Mouse (Mus musculus): ENCODE results near the gene Slc40a1. TPM values are rescaled to one million over a fixed set of nuclear protein-coding genes. Genes with fewer than 3 reads are reported as not detected.

The Slc40a1 gene
- polyA plus RNA-seq, 1 experiment from 2014 or later: 526 TPM

DNA sequence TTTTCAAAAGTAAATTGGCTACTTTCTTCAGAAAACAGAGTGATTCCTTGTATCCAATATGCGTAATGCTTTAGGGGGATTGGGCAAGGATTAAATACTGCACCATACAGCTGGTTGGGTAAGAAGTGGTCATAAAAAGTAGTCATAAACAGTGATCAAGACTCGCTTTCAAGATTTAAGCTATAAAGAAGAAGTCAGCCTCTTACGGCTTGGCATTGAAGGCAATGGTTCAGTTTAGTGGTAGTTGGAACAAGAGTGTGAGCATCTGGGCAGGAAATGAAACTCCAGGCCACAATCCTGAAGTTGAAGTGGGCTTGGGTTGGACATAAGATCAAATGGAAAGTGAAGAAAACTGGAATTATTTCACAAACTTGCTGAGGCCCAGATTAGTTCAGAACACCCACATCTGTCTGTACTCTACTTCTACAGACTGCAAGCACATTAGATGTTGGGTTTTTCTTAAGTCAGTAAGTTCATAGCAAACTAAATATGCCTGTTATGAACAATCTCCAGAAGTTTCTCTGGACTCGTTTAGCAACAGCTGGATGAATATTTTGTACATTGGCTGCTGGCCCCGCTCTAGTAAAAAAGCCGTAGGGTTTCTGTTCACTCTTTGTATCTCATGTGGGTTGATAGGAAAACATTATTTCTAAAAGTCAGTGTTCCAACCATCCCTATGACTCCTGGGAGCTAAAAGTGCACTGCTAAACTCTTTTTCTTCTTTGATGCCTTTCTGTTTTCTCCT lies 32.0 kb downstream of the Slc40a1 start:
- no peaks in the 10 kb centered on the region for H3K27me3 ChIP-seq (replicated peaks; ENCODE audit: control insufficient read depth, insufficient read depth, low read length)
- no peak for TF ChIP-seq CTCF (IDR thresholded peaks at IDR 0.05; ENCODE audit: low read depth)
- H3K9me3 ChIP-seq (ENCODE audit: control insufficient read depth): no peaks in the 10 kb centered on the region
- H3K4me3 ChIP-seq (ENCODE audit: low read depth, low read length): no peak overlapping the region
- no peak overlapping the region for H3K9ac ChIP-seq (ENCODE audit: low read depth, low read length)
- 61% methylated on average over 6 of the region's 6 CpGs for WGBS
- ATAC-seq: peak; percentile 47; the same call in 1 of the 2 replicates
- H3K36me3 ChIP-seq (ENCODE audit: control insufficient read depth, insufficient read depth): no peaks in the 10 kb centered on the region
- H3K27ac ChIP-seq (ENCODE audit: low read depth, low read length): no peak overlapping the region
- H3K4me2 ChIP-seq (replicated peaks; ENCODE audit: low read depth): no peak overlapping the region
- H3K4me1 ChIP-seq (replicated peaks; ENCODE audit: control insufficient read depth, insufficient read depth, low read length): 0 out of 2 replicates have a peak, but pooled peaks cover 5% of the 10 kb centered on the region

GRCm38 (mm10) chr1:45891986-45892385 lies 34.3 kb downstream of the Slc40a1 start:
- no peaks in the 10 kb centered on the region for H3K9me3 ChIP-seq (ENCODE audit: control insufficient read depth)
- WGBS: 80% methylated on average over 2 of the region's 2 CpGs
- no peak overlapping the region for H3K4me3 ChIP-seq (ENCODE audit: low read depth, low read length)
- H3K4me2 ChIP-seq (replicated peaks; ENCODE audit: low read depth): no peak overlapping the region
- H3K36me3 ChIP-seq (ENCODE audit: control insufficient read depth, insufficient read depth): no peaks in the 10 kb centered on the region
- no peaks in the 10 kb centered on the region for H3K27me3 ChIP-seq (replicated peaks; ENCODE audit: control insufficient read depth, insufficient read depth, low read length)
- TF ChIP-seq CTCF (IDR thresholded peaks at IDR 0.05; ENCODE audit: low read depth): no peak
- ATAC-seq: no peak
- no peak overlapping the region for H3K27ac ChIP-seq (ENCODE audit: low read depth, low read length)
- 0 out of 2 replicates have a peak, but pooled peaks cover 3% of the 10 kb centered on the region for H3K4me1 ChIP-seq (replicated peaks; ENCODE audit: control insufficient read depth, insufficient read depth, low read length)
- no peak overlapping the region for H3K9ac ChIP-seq (ENCODE audit: low read depth, low read length)

- H3K4me1 ChIP-seq (replicated peaks; ENCODE audit: control insufficient read depth, insufficient read depth, low read length): 0 out of 2 replicates have a peak, but pooled peaks cover 3% of the 10 kb centered on the region
- no peak within 1 kb of the TSS for H3K4me3 ChIP-seq (ENCODE audit: low read depth, low read length)
- no peaks in the 10 kb centered on the region for H3K27me3 ChIP-seq (replicated peaks; ENCODE audit: control insufficient read depth, insufficient read depth, low read length)
- H3K27ac ChIP-seq (ENCODE audit: low read depth, low read length): no peak within 1 kb of the TSS
- H3K9ac ChIP-seq (ENCODE audit: low read depth, low read length): no peak within 1 kb of the TSS
- TF ChIP-seq CTCF (IDR thresholded peaks at IDR 0.05; ENCODE audit: low read depth): no peak
- ATAC-seq: no peak
- H3K4me2 ChIP-seq (replicated peaks; ENCODE audit: low read depth): no peak within 1 kb of the TSS
- H3K9me3 ChIP-seq (ENCODE audit: control insufficient read depth): no peaks in the 10 kb centered on the region
- H3K36me3 ChIP-seq (ENCODE audit: control insufficient read depth, insufficient read depth): no peaks in the 10 kb centered on the region
These were observed 36.1 kb downstream of the Slc40a1 start, which contains the start of gene Gm5269 for GRCm38 (mm10) chr1:45890173-45890572. Gm5269 (minus strand) TSS chr1:45890273.

- Histone ChIP-seq H3K27me3 (replicated peaks; ENCODE audit: control insufficient read depth, insufficient read depth, low read length) (no peaks in the 10 kb centered on the region), H3K4me3 (ENCODE audit: low read depth, low read length) (no peak overlapping the region), H3K4me1 (replicated peaks; ENCODE audit: control insufficient read depth, insufficient read depth, low read length) (no peaks in the 10 kb centered on the region), H3K9me3 (ENCODE audit: control insufficient read depth) (no peaks in the 10 kb centered on the region), H3K36me3 (ENCODE audit: control insufficient read depth, insufficient read depth) (no peaks in the 10 kb centered on the region), H3K9ac (ENCODE audit: low read depth, low read length) (no peak overlapping the region), H3K27ac (ENCODE audit: low read depth, low read length) (no peak overlapping the region), H3K4me2 (replicated peaks; ENCODE audit: low read depth) (0 out of 2 replicates have a peak overlapping the region, but pooled peaks have one; percentile 7)
- TF ChIP-seq CTCF (IDR thresholded peaks at IDR 0.05; ENCODE audit: low read depth): no peak
- peak; percentile 64 for ATAC-seq
- 49% methylated on average over 9 of the region's 9 CpGs for WGBS
These were observed 39.5 kb downstream of the Slc40a1 start for GRCm38 (mm10) chr1:45886800-45887199.

GRCm38 (mm10) chr1:45883378-45883777 lies 42.9 kb downstream of the Slc40a1 start:
- Histone ChIP-seq H3K27ac (ENCODE audit: low read depth, low read length) (no peak overlapping the region), H3K27me3 (replicated peaks; ENCODE audit: control insufficient read depth, insufficient read depth, low read length) (no peaks in the 10 kb centered on the region)
- no peak for ATAC-seq

DNA sequence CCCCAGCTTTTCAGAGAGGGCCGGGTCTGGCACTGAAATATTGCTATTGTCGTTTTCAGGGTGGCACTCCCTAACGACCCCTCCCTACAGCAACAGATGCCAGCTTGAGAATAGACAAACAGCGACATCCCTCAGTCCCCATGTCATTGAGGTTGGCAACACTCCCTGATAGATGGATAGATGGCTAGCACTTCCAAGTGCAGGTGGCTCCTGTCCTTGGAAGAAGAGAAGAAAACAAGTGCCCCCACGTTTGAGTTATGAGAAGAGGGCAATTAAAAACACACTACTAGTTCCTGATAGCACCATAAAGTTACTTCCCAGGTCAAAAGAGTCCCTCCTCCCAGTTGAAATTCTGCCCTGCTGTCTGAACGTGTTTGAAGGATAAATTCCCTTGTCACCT lies 44.2 kb downstream of the Slc40a1 start:
- Histone ChIP-seq H3K9me3 (ENCODE audit: control insufficient read depth) (no peaks in the 10 kb centered on the region), H3K4me3 (ENCODE audit: low read depth, low read length) (no peak overlapping the region), H3K27ac (ENCODE audit: low read depth, low read length) (no peak overlapping the region), H3K27me3 (replicated peaks; ENCODE audit: control insufficient read depth, insufficient read depth, low read length) (no peaks in the 10 kb centered on the region), H3K36me3 (ENCODE audit: control insufficient read depth, insufficient read depth) (no peaks in the 10 kb centered on the region), H3K4me1 (replicated peaks; ENCODE audit: control insufficient read depth, insufficient read depth, low read length) (no peaks in the 10 kb centered on the region), H3K9ac (ENCODE audit: low read depth, low read length) (no peak overlapping the region), H3K4me2 (replicated peaks; ENCODE audit: low read depth) (no peak overlapping the region)
- TF ChIP-seq CTCF (IDR thresholded peaks at IDR 0.05; ENCODE audit: low read depth): no peak
- WGBS: 35% methylated on average over 6 of the region's 6 CpGs
- no peak for ATAC-seq

More at GRCm38 (mm10) chr1:45883378-45883777, 42.9 kb downstream of the Slc40a1 start:
- H3K4me3 ChIP-seq (ENCODE audit: low read depth, low read length): no peak overlapping the region
- no peaks in the 10 kb centered on the region for H3K9me3 ChIP-seq (ENCODE audit: control insufficient read depth)
- no peak overlapping the region for H3K4me2 ChIP-seq (replicated peaks; ENCODE audit: low read depth)
- no peaks in the 10 kb centered on the region for H3K36me3 ChIP-seq (ENCODE audit: control insufficient read depth, insufficient read depth)
- no peak overlapping the region for H3K9ac ChIP-seq (ENCODE audit: low read depth, low read length)
- no peak for TF ChIP-seq CTCF (IDR thresholded peaks at IDR 0.05; ENCODE audit: low read depth)
- H3K4me1 ChIP-seq (replicated peaks; ENCODE audit: control insufficient read depth, insufficient read depth, low read length): no peaks in the 10 kb centered on the region
